Mouse (Mus musculus): ENCODE data around the gene Rere.

DNA sequence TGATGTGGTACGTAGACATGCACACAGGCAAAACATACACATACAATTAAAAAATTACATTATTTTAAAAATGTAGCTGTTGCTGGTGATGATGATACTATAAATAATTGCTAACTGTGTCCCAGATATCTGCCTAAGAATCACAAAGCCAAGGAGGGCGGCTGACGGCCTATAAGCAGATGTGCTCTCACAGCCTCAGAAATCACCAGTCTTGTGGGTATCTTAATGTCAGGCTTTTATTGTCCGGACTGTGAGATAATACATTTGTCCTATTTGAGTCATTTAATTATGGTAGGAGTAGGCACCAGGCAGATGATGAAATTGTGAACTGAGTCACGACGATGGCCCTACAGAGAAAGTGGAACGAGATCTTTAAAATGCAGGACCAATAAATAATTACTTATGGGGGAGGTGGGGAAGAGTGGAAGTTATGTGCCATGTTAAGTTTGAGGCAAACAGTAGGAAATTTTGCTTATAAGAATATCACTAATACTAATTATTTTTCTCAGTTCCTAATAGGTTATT lies 72.0 kb downstream of the Rere start:
- TF ChIP-seq CTCF (IDR thresholded peaks at IDR 0.05; ENCODE audit: low read depth) (no peak), EP300 (optimal IDR thresholded peaks at IDR 0.05) (no peak)
